Mouse (Mus musculus) heart, adult 8-10 months (tissue): ENCODE measurements around the gene Ssty2. TPM values are rescaled to one million over a fixed set of nuclear protein-coding genes. Genes with fewer than 3 reads are reported as not detected.
"Not testable (repeated sequence)": the region's sequence is repeated elsewhere in the genome, so short reads cannot be mapped to it uniquely, and the experiment has no call there.

Source experiments
- DNase-seq: peaks from one replicate; pipeline ENCODE4 v3.0.0; 2022; ENCODE audit warnings: low spot score
- total RNA-seq, 4 experiments: library from RNA; stranded (reverse); gene quantifications; 2 replicates each; pipeline ENCODE4 v1.2.4; 2022

Ssty2 gene
- not detected for total RNA-seq

- not testable (repeated sequence) for DNase-seq
Measured at GRCm38 (mm10) chrY:67047972-67048371, at the start of gene Ssty2. Gene Ssty2 (minus strand): TSS chrY:67048072.
